Mouse (Mus musculus) MEL (cell line): Measurements from ENCODE around the gene Prr19. TPM values are rescaled to one million over a fixed set of nuclear protein-coding genes. Genes with fewer than 3 reads are reported as not detected.

Experiments used
- DNase-seq: peaks from one replicate; pipeline ENCODE4 v3.0.0; 2011; ENCODE audit warnings: low read depth, low spot score
- H3K27ac ChIP-seq: 2 replicates; pipeline ENCODE4 v1.5.1; 2012; ENCODE audit warnings: low read depth, mild to moderate bottlenecking, control low read depth, low read length, moderate library complexity; ENCODE audit not compliant: control insufficient read depth
- H3K27me3 ChIP-seq, 2 experiments: fragments of 150-350 bp in 1 of 2; sonication (generic) in 1 of 2; 2 replicates each; pipeline ENCODE4 v1.6.1; 2012; ENCODE audit warnings: low read length in 2 of 2, mild to moderate bottlenecking in 2 of 2, improper control_type of control experiment in 1 of 2, moderate library complexity in 1 of 2; ENCODE audit not compliant: insufficient read depth in 2 of 2, control insufficient read depth in 1 of 2
- H3K36me3 ChIP-seq, 2 experiments: 2 replicates each; pipeline ENCODE4 v1.6.1; 2012 to 2014; ENCODE audit warnings: low read length in 2 of 2, improper control_type of control experiment in 1 of 2, inconsistent platforms in 1 of 2, mild to moderate bottlenecking in 1 of 2; ENCODE audit not compliant: insufficient read depth in 2 of 2, control insufficient read depth in 1 of 2
- H3K4me1 ChIP-seq, 2 experiments: fragments of 150-350 bp in 1 of 2; sonication (generic) in 1 of 2; 2 replicates each; pipeline ENCODE4 v1.6.1; 2012; ENCODE audit warnings: low read length in 2 of 2, improper control_type of control experiment in 1 of 2, mild to moderate bottlenecking in 1 of 2; ENCODE audit not compliant: insufficient read depth in 2 of 2, control insufficient read depth in 1 of 2
- H3K4me3 ChIP-seq, 2 experiments: fragments of 150-350 bp in 1 of 2; sonication (generic) in 1 of 2; 2 replicates each; pipeline ENCODE4 v1.5.1; 2012; ENCODE audit warnings: low read depth in 2 of 2, low read length in 2 of 2, mild to moderate bottlenecking in 2 of 2, moderate library complexity in 2 of 2, control low read depth in 1 of 2, improper control_type of control experiment in 1 of 2; ENCODE audit not compliant: control insufficient read depth in 1 of 2, insufficient read depth in 1 of 2
- H3K79me2 ChIP-seq: 2 replicates; pipeline ENCODE4 v1.6.1; 2012; ENCODE audit warnings: mild to moderate bottlenecking, low read length, moderate library complexity; ENCODE audit not compliant: control insufficient read depth, poor library complexity, insufficient read depth
- H3K9ac ChIP-seq: 2 replicates; pipeline ENCODE4 v1.6.1; 2012; ENCODE audit warnings: low read depth, mild to moderate bottlenecking, control low read depth, low read length, moderate library complexity; ENCODE audit not compliant: control insufficient read depth, poor library complexity, severe bottlenecking
- H3K9me3 ChIP-seq: fragments of 150-350 bp; sonication (generic); replicated peaks from 2 replicates; pipeline ENCODE4 v1.6.1; 2012; ENCODE audit warnings: mild to moderate bottlenecking, low read length, improper control_type of control experiment, moderate library complexity; ENCODE audit not compliant: insufficient read depth
- BHLHE40 ChIP-seq: IDR thresholded peaks from 2 replicates; pipeline ENCODE4 v1.6.1; 2012; ENCODE audit warnings: low read depth, mild to moderate bottlenecking, inconsistent platforms, low read length, improper control_type of control experiment, borderline replicate concordance
- E2F4 ChIP-seq: IDR thresholded peaks from 2 replicates; pipeline ENCODE4 v1.6.1; 2011; ENCODE audit warnings: low read depth, low read length, improper control_type of control experiment, borderline replicate concordance
- GABPA ChIP-seq: IDR thresholded peaks from 2 replicates; pipeline ENCODE4 v1.6.1; 2012; ENCODE audit warnings: low read depth, mild to moderate bottlenecking, inconsistent platforms, low read length, improper control_type of control experiment, moderate library complexity
- GATA1 ChIP-seq: IDR thresholded peaks from 2 replicates; pipeline ENCODE4 v1.6.1; 2011; ENCODE audit warnings: low read depth, low read length, improper control_type of control experiment
- KAT2A ChIP-seq: conservative IDR thresholded peaks from 2 replicates; pipeline ENCODE4 v1.6.1; 2012; ENCODE audit warnings: low read depth, low read length, improper control_type of control experiment, inconsistent platforms
- MAFK ChIP-seq: IDR thresholded peaks from 2 replicates; pipeline ENCODE4 v1.6.1; 2011; ENCODE audit warnings: low read depth, mild to moderate bottlenecking, low read length, improper control_type of control experiment, borderline replicate concordance
- MAZ ChIP-seq: IDR thresholded peaks from 2 replicates; pipeline ENCODE4 v1.6.1; 2012; ENCODE audit warnings: low read depth, mild to moderate bottlenecking, inconsistent platforms, low read length, improper control_type of control experiment
- MEF2A ChIP-seq: IDR thresholded peaks from 2 replicates; pipeline ENCODE4 v1.6.1; 2014; ENCODE audit warnings: low read depth, mild to moderate bottlenecking, inconsistent platforms, low read length, improper control_type of control experiment; ENCODE audit not compliant: poor library complexity, insufficient replicate concordance, severe bottlenecking; ENCODE audit errors: extremely low read depth
- MXI1 ChIP-seq: IDR thresholded peaks from 2 replicates; pipeline ENCODE4 v1.6.1; 2011; ENCODE audit warnings: mild to moderate bottlenecking, low read depth, low read length, improper control_type of control experiment
- MYC ChIP-seq: IDR thresholded peaks from 2 replicates; pipeline ENCODE4 v1.6.1; 2011; ENCODE audit warnings: low read depth, mild to moderate bottlenecking, low read length, improper control_type of control experiment, moderate library complexity
- NELFE ChIP-seq: IDR thresholded peaks from 2 replicates; pipeline ENCODE4 v1.6.1; 2011; ENCODE audit warnings: low read depth, low read length, improper control_type of control experiment
- POLR2A ChIP-seq, 2 experiments: IDR thresholded peaks; 2 replicates each; pipeline ENCODE4 v1.6.1; 2011 to 2012; ENCODE audit warnings: low read length in 2 of 2, mild to moderate bottlenecking in 2 of 2, control low read depth in 1 of 2, improper control_type of control experiment in 1 of 2, low read depth in 1 of 2, moderate library complexity in 1 of 2; ENCODE audit not compliant: control insufficient read depth in 1 of 2, insufficient read depth in 1 of 2, poor library complexity in 1 of 2
- POLR2AphosphoS2 ChIP-seq: IDR thresholded peaks from 2 replicates; pipeline ENCODE4 v1.6.1; 2011; ENCODE audit warnings: low read length, improper control_type of control experiment
- POLR2AphosphoS5 ChIP-seq: IDR thresholded peaks from 2 replicates; pipeline ENCODE4 v1.6.1; 2012; ENCODE audit warnings: low read depth, borderline replicate concordance, mild to moderate bottlenecking, inconsistent platforms, low read length, moderate library complexity, mixed read lengths
- RAD21 ChIP-seq: IDR thresholded peaks from 2 replicates; pipeline ENCODE4 v1.6.1; 2011; ENCODE audit warnings: mild to moderate bottlenecking, low read depth, low read length, improper control_type of control experiment
- TCF12 ChIP-seq: IDR thresholded peaks from 2 replicates; pipeline ENCODE4 v1.6.1; 2014; ENCODE audit warnings: low read depth, mild to moderate bottlenecking, inconsistent platforms, low read length, improper control_type of control experiment, moderate library complexity
- UBTF ChIP-seq: IDR thresholded peaks from 2 replicates; pipeline ENCODE4 v1.6.1; 2012; ENCODE audit warnings: low read depth, mild to moderate bottlenecking, inconsistent platforms, low read length, improper control_type of control experiment, moderate library complexity, borderline replicate concordance; ENCODE audit not compliant: insufficient read depth
- USF1 ChIP-seq: IDR thresholded peaks from 2 replicates; pipeline ENCODE4 v1.6.1; 2014; ENCODE audit warnings: low read depth, mild to moderate bottlenecking, inconsistent platforms, low read length, improper control_type of control experiment, moderate library complexity
- USF2 ChIP-seq, 2 experiments: IDR thresholded peaks; 2 replicates each; pipeline ENCODE4 v1.6.1; 2011 to 2012; ENCODE audit warnings: improper control_type of control experiment in 2 of 2, low read length in 2 of 2, borderline replicate concordance in 1 of 2, inconsistent platforms in 1 of 2, low read depth in 1 of 2, mild to moderate bottlenecking in 1 of 2; ENCODE audit not compliant: insufficient read depth in 1 of 2
- ZNF384 ChIP-seq: IDR thresholded peaks from 2 replicates; pipeline ENCODE4 v1.6.1; 2012; ENCODE audit warnings: low read depth, mild to moderate bottlenecking, inconsistent platforms, low read length, improper control_type of control experiment
- polyA plus RNA-seq, 2 experiments: library from polyadenylated mRNA; stranded (reverse) in 1 of 2; unstranded in 1 of 2; fragments of >175 nt in 1 of 2; fragments of >200 nt in 1 of 2; gene quantifications; 2 replicates each; pipeline versions ENCODE4 v1.2.1 to v1.2.4; 2012; ENCODE audit warnings: low replicate concordance in 2 of 2, low read depth in 1 of 2; ENCODE audit not compliant: insufficient read length in 2 of 2, insufficient read depth in 1 of 2, missing spikeins in 1 of 2
- total RNA-seq: library from RNA; depleted of rRNA; stranded (reverse); fragments of 300-350 nt; gene quantifications from 2 replicates; pipeline ENCODE4 v1.2.3, GENCODE M21; 2012

The Prr19 gene
- total and polyA plus RNA-seq, 3 experiments: 0.11 TPM; not detected in 2

- H3K4me3 ChIP-seq: no peak overlapping the region
- H3K36me3 ChIP-seq: peaks cover 17 to 34% of the 10 kb centered on the region in 2 experiments
- H3K27me3 ChIP-seq: no peaks in the 10 kb centered on the region
- H3K9ac ChIP-seq: no peak overlapping the region
- peaks cover 30% of the 10 kb centered on the region for H3K79me2 ChIP-seq
- no peak for TF ChIP-seq USF1
- TF ChIP-seq NELFE: no peak
- TF ChIP-seq MYC: no peak
- no peak for TF ChIP-seq POLR2A (IDR thresholded peaks at IDR 0.05; ENCODE audit: control insufficient read depth in 1 of 2, insufficient read depth in 1 of 2, low read depth in 1 of 2, low read length in 2 of 2, poor library complexity in 1 of 2)
- TF ChIP-seq POLR2AphosphoS2: no peak
- no peak for TF ChIP-seq USF2 (IDR thresholded peaks at IDR 0.05; ENCODE audit: borderline replicate concordance in 1 of 2, insufficient read depth in 1 of 2, low read depth in 1 of 2, low read length in 2 of 2)
- no peak for TF ChIP-seq BHLHE40
- TF ChIP-seq MAZ: no peak
- no peak for TF ChIP-seq E2F4
- DNase-seq: no peak
- no peaks in the 10 kb centered on the region for H3K9me3 ChIP-seq
- H3K27ac ChIP-seq: no peak overlapping the region
- H3K4me1 ChIP-seq: peaks cover 2 to 19% of the 10 kb centered on the region in 2 experiments; a peak in 3 of 4 replicates
These were observed 14.2 kb upstream of the Prr19 start for GRCm38 (mm10) chr7:25286989-25287388.

GRCm38 (mm10) chr7:25288011-25288410 lies 13.2 kb upstream of the Prr19 start:
- Histone ChIP-seq H3K4me1 (peaks cover 2 to 19% of the 10 kb centered on the region in 2 experiments; a peak in 3 of 4 replicates), H3K9ac (no peak overlapping the region), H3K27me3 (no peaks in the 10 kb centered on the region), H3K9me3 (no peaks in the 10 kb centered on the region)
- no peak for DNase-seq
- TF ChIP-seq GABPA (no peak), POLR2AphosphoS5 (no peak), ZNF384 (no peak), POLR2A (IDR thresholded peaks at IDR 0.05; ENCODE audit: control insufficient read depth in 1 of 2, insufficient read depth in 1 of 2, low read depth in 1 of 2, low read length in 2 of 2, poor library complexity in 1 of 2) (no peak), MXI1 (no peak), GATA1 (no peak), RAD21 (no peak), UBTF (no peak), MAFK (no peak), E2F4 (no peak), TCF12 (no peak), KAT2A (no peak), MEF2A (no peak)
- TF ChIP-seq, all 39 proteins: peak for 0
- Histone ChIP-seq H3K79me2 (peaks cover 25% of the 10 kb centered on the region), H3K27ac (no peak overlapping the region), H3K36me3 (peaks cover 17 to 34% of the 10 kb centered on the region in 2 experiments), H3K4me3 (no peak overlapping the region)
